Mouse (Mus musculus): Measurements from ENCODE around the gene Crim1.

DNA sequence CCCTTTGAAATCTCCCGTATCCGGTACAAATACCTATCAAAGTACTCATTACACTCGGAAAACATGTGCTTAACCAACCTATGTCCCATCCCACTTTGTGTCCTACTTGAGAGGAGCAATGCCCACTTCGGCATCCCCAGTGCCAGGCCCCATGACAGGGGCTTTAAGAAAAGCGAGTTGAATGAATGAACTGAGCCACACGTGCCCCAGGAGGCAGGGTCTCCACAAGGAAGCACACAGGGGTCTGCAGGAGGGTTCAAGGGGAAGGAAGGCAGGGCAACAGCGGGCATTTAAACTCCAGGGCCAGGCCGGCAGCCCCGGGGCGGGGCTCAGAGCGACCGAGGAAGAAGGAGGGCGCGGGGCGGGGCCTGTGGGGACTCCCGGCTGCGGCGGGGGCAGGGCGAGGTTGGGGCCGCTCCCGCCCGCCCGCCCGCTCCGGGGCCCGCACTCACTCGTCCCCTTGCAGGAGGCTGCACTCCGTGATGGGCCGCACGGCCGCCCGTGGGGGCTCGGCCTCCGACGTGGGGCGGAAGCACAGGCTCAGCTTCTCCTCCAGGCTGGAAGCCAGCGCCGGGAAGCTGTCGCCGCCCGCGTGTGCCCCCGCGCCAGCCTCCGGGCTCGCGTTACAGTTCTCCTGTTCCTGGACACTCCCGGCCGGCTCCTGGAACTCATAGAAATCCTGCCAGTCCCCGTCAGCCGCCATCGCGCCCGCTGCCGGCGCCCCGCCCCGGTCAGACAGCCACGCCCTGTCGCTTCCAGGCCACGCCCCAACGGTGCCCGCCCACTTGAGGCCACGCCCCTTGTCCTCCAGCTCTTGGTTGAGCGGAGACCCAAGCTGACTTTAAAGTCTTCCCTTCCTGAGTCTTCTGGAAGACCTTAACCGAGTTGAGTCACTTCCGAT, 217.6 kb downstream of the Crim1 start, which contains the start of gene Fez2:
- TF ChIP-seq USF1 (IDR thresholded peaks at IDR 0.05; ENCODE audit: low read depth) (no peak), POLR2A (IDR thresholded peaks at IDR 0.05; ENCODE audit: insufficient read length, low read depth) (peak; percentile 55), E2F4 (IDR thresholded peaks at IDR 0.05; ENCODE audit: insufficient read depth) (no peak), MYOG (IDR thresholded peaks at IDR 0.05; ENCODE audit: control insufficient read depth in 1 of 3, insufficient read depth in 1 of 3, insufficient read length in 2 of 3, low read depth in 2 of 3) (no peak), TCF12 (IDR thresholded peaks at IDR 0.05; ENCODE audit: insufficient read depth, poor library complexity, severe bottlenecking) (no peak), CEBPB (IDR thresholded peaks at IDR 0.05; ENCODE audit: insufficient read depth, poor library complexity, severe bottlenecking) (no peak), MYOD1 (IDR thresholded peaks at IDR 0.05; ENCODE audit: control insufficient read depth in 1 of 3, insufficient read length in 2 of 3, low read depth in 2 of 3) (no peak), POLR2AphosphoS2 (IDR thresholded peaks at IDR 0.05; ENCODE audit: insufficient read length, low read depth) (peak; percentile 34)
